Mouse (Mus musculus) embryonic facial prominence, embryonic 11.5 days (tissue): ENCODE measurements around the gene Treml1. TPM values are rescaled to one million over a fixed set of nuclear protein-coding genes. Genes with fewer than 3 reads are reported as not detected.
"Not testable (repeated sequence)": the region's sequence is repeated elsewhere in the genome, so short reads cannot be mapped to it uniquely, and the experiment has no call there.

Source experiments
- ATAC-seq: fragments of 200-750 bp; cut with Nextera tagmentation; replicated peaks from 2 replicates; pipeline ENCODE4 v1.8.0; 2017; ENCODE audit warnings: low read depth; ENCODE audit not compliant: insufficient number of reproducible peaks, low FRiP score, low TSS enrichment
- DNase-seq: peaks from one replicate; pipeline ENCODE4 v3.0.0-alpha.2; 2015; ENCODE audit warnings: low spot score
- H3K27ac ChIP-seq: fragments of 300-500 bp; sonication (generic); replicated peaks from 2 replicates; pipeline ENCODE4 v1.5.1; 2014; ENCODE audit warnings: mild to moderate bottlenecking, low read depth, low read length, control low read depth
- H3K27me3 ChIP-seq: fragments of 300-500 bp; sonication (generic); 2 replicates; pipeline ENCODE4 v1.6.1; 2014; ENCODE audit warnings: mild to moderate bottlenecking, low read length, moderate library complexity, mixed read lengths; ENCODE audit not compliant: control insufficient read depth, insufficient read depth
- H3K36me3 ChIP-seq: fragments of 300-500 bp; sonication (generic); replicated peaks from 2 replicates; pipeline ENCODE4 v1.6.1; 2014; ENCODE audit warnings: low read depth, mild to moderate bottlenecking, low read length, moderate library complexity, mixed read lengths; ENCODE audit not compliant: control insufficient read depth, insufficient read depth
- H3K4me1 ChIP-seq: fragments of 300-500 bp; sonication (generic); 2 replicates; pipeline ENCODE4 v1.6.1; 2014; ENCODE audit warnings: low read length, mixed read lengths; ENCODE audit not compliant: control insufficient read depth, insufficient read depth
- H3K4me2 ChIP-seq: fragments of 300-500 bp; sonication (generic); 2 replicates; pipeline ENCODE4 v1.6.1; 2014; ENCODE audit warnings: low read depth, mild to moderate bottlenecking, control low read depth, low read length, moderate library complexity
- H3K4me3 ChIP-seq: fragments of 300-500 bp; sonication (generic); 2 replicates; pipeline ENCODE4 v1.5.1; 2014; ENCODE audit warnings: low read depth, low read length, control low read depth
- H3K9ac ChIP-seq: fragments of 300-500 bp; sonication (generic); replicated peaks from 2 replicates; pipeline ENCODE4 v1.6.1; 2014; ENCODE audit warnings: mild to moderate bottlenecking, control low read depth, low read length
- H3K9me3 ChIP-seq: fragments of 300-500 bp; sonication (generic); replicated peaks from 2 replicates; pipeline ENCODE4 v1.6.1; 2016; ENCODE audit warnings: mild to moderate bottlenecking, low read length, inconsistent platforms, mixed read lengths; ENCODE audit not compliant: control insufficient read depth
- WGBS: fragments of 180-500 bp; shearing (Covaris S2); extraction: QIAGEN DNeasy Blood & Tissue Kit; methylation state at CpG from one replicate; pipeline ENCODE4 v1.1.7; 2014; 5-methylcytosine and 5-hydroxymethylcytosine counted together
- polyA plus RNA-seq: library from polyadenylated mRNA; unstranded; fragments of >200 nt; fragmentation: Nextera tagmentation; extraction: Ambion mirVana; gene quantifications from 2 replicates; pipeline ENCODE4 v1.2.1, GENCODE M21; 2014

Treml1 gene
- 2.5 and 3.0 TPM in 2 replicates for polyA plus RNA-seq

GRCm38 (mm10) chr17:48359616-48360015, at the start of gene Treml1:
TSS of gene Treml1 (plus strand) at chr17:48359916.
- Histone ChIP-seq H3K4me2 (no peak within 1 kb of the TSS), H3K27ac (no peak within 1 kb of the TSS), H3K36me3 (no peaks in the 10 kb centered on the region), H3K9ac (no peak within 1 kb of the TSS), H3K9me3 (no peaks in the 10 kb centered on the region), H3K4me3 (no peak within 1 kb of the TSS), H3K27me3 (no peaks in the 10 kb centered on the region), H3K4me1 (no peaks in the 10 kb centered on the region)
- ATAC-seq (no peak), DNase-seq (no peak)
- WGBS: 76% methylated on average over 7 of the region's 7 CpGs

GRCm38 (mm10) chr17:48312124-48312523, 47.6 kb upstream of the Treml1 start:
- H3K36me3 ChIP-seq: no peaks in the 10 kb centered on the region
- H3K4me3 ChIP-seq: no peak overlapping the region
- ATAC-seq (no peak), DNase-seq (no peak)
- no peaks in the 10 kb centered on the region for H3K9me3 ChIP-seq
- no peak overlapping the region for H3K27ac ChIP-seq
- H3K9ac ChIP-seq: no peak overlapping the region
- no peak overlapping the region for H3K4me2 ChIP-seq
- H3K4me1 ChIP-seq: no peaks in the 10 kb centered on the region
- WGBS: 77% methylated on average over 2 of the region's 2 CpGs
- no peaks in the 10 kb centered on the region for H3K27me3 ChIP-seq

- H3K36me3 ChIP-seq, H3K9ac ChIP-seq, H3K27ac ChIP-seq, H3K4me1 ChIP-seq, ATAC-seq, H3K4me3 ChIP-seq, H3K9me3 ChIP-seq, H3K27me3 ChIP-seq, DNase-seq, H3K4me2 ChIP-seq: not testable (repeated sequence)
- WGBS: 88% methylated on average over 3 of the region's 3 CpGs
Observed at GRCm38 (mm10) chr17:48315905-48316579, 43.7 kb upstream of the Treml1 start, which contains the start of gene B430306N03Rik. TSS of gene B430306N03Rik (plus strand) at chr17:48316141.

- H3K36me3 ChIP-seq: no peaks in the 10 kb centered on the region
- H3K4me3 ChIP-seq: no peak overlapping the region
- no peak overlapping the region for H3K9ac ChIP-seq
- H3K4me1 ChIP-seq: no peaks in the 10 kb centered on the region
- WGBS: 93% methylated on average over 1 of the region's 1 CpGs
- no peaks in the 10 kb centered on the region for H3K9me3 ChIP-seq
- ATAC-seq: no peak
- no peaks in the 10 kb centered on the region for H3K27me3 ChIP-seq
- no peak for DNase-seq
- no peak overlapping the region for H3K4me2 ChIP-seq
- no peak overlapping the region for H3K27ac ChIP-seq
Observed at GRCm38 (mm10) chr17:48318686-48319085, 41.0 kb upstream of the Treml1 start.

- no peak for ATAC-seq
- H3K4me1 ChIP-seq: no peaks in the 10 kb centered on the region
- no peak for DNase-seq
- no peak overlapping the region for H3K4me2 ChIP-seq
- no peak overlapping the region for H3K4me3 ChIP-seq
- H3K9me3 ChIP-seq: no peaks in the 10 kb centered on the region
- no peak overlapping the region for H3K9ac ChIP-seq
- no peaks in the 10 kb centered on the region for H3K27me3 ChIP-seq
- 78% methylated on average over 2 of the region's 2 CpGs for WGBS
- H3K27ac ChIP-seq: no peak overlapping the region
- H3K36me3 ChIP-seq: no peaks in the 10 kb centered on the region
Observed at GRCm38 (mm10) chr17:48321279-48321678, 38.4 kb upstream of the Treml1 start.

GRCm38 (mm10) chr17:48323236-48323635, 36.5 kb upstream of the Treml1 start:
- H3K4me1 ChIP-seq: no peaks in the 10 kb centered on the region
- no peak overlapping the region for H3K4me3 ChIP-seq
- H3K27ac ChIP-seq: no peak overlapping the region
- no peak overlapping the region for H3K4me2 ChIP-seq
- no peak for DNase-seq
- H3K9ac ChIP-seq: no peak overlapping the region
- H3K27me3 ChIP-seq: no peaks in the 10 kb centered on the region
- no peaks in the 10 kb centered on the region for H3K9me3 ChIP-seq
- ATAC-seq: no peak
- no peaks in the 10 kb centered on the region for H3K36me3 ChIP-seq
- 62% methylated on average over 3 of the region's 3 CpGs for WGBS

- no peaks in the 10 kb centered on the region for H3K4me1 ChIP-seq
- 75% methylated on average over 5 of the region's 5 CpGs for WGBS
- no peak overlapping the region for H3K27ac ChIP-seq
- H3K9ac ChIP-seq: no peak overlapping the region
- no peak overlapping the region for H3K4me2 ChIP-seq
- no peak for DNase-seq
- H3K9me3 ChIP-seq: no peaks in the 10 kb centered on the region
- no peak for ATAC-seq
- no peak overlapping the region for H3K4me3 ChIP-seq
- H3K27me3 ChIP-seq: no peaks in the 10 kb centered on the region
- H3K36me3 ChIP-seq: no peaks in the 10 kb centered on the region
Observed at GRCm38 (mm10) chr17:48324258-48324657, 35.5 kb upstream of the Treml1 start.

- no peaks in the 10 kb centered on the region for H3K4me1 ChIP-seq
- H3K4me2 ChIP-seq: no peak overlapping the region
- H3K9me3 ChIP-seq: no peaks in the 10 kb centered on the region
- DNase-seq (no peak), ATAC-seq (no peak)
- no peak overlapping the region for H3K4me3 ChIP-seq
- 93% methylated on average over 6 of the region's 6 CpGs for WGBS
- H3K27ac ChIP-seq: no peak overlapping the region
- H3K36me3 ChIP-seq: no peaks in the 10 kb centered on the region
- no peak overlapping the region for H3K9ac ChIP-seq
- no peaks in the 10 kb centered on the region for H3K27me3 ChIP-seq
Observed at GRCm38 (mm10) chr17:48325093-48325492, 34.6 kb upstream of the Treml1 start.
